Mouse (Mus musculus) megakaryocyte progenitor cell, adult 5-6 weeks (primary cell): ENCODE results near the gene Limd1. TPM values are rescaled to one million over a fixed set of nuclear protein-coding genes. Genes with fewer than 3 reads are reported as not detected.
A peak's percentile ranks its signal among the peaks of the same experiment; 100 is the strongest.

ENCODE experiments used
- ATAC-seq: replicated peaks from 2 replicates; pipeline ENCODE4 v1.8.0; 2016; ENCODE audit warnings: mild to moderate bottlenecking, moderate TSS enrichment, inconsistent platforms; ENCODE audit not compliant: poor library complexity
- total RNA-seq, 2 experiments: library from RNA; stranded (forward) in 1 of 2; stranded (reverse) in 1 of 2; fragments of 157-497, 149-512 nt in 1 of 2; fragments of 200-1000 nt in 1 of 2; gene quantifications; 2 replicates each; pipeline versions ENCODE4 v1.2.3 to v1.2.4; 2015 to 2017

Gene Limd1
- total RNA-seq (2015) (24.2 and 24.6 TPM in 2 replicates), total RNA-seq (2017) (19.0 and 20.4 TPM in 2 replicates)

GRCm38 (mm10) chr9:123478586-123479195 is at the start of gene Limd1:
Gene Limd1 (plus strand): TSS chr9:123478706.
- ATAC-seq = peak; percentile 45

GRCm38 (mm10) chr9:123429863-123430262 is 48.6 kb upstream of the Limd1 start:
- no peak for ATAC-seq

- ATAC-seq = 0 out of 2 replicates have a peak, but pooled peaks have one; percentile 23
These were observed 47.5 kb upstream of the Limd1 start for GRCm38 (mm10) chr9:123430973-123431372.

GRCm38 (mm10) chr9:123438223-123438622 is 40.3 kb upstream of the Limd1 start:
- ATAC-seq = no peak

GRCm38 (mm10) chr9:123440230-123441058 is 38.1 kb upstream of the Limd1 start:
- no peak for ATAC-seq

GRCm38 (mm10) chr9:123447101-123447500 is 31.4 kb upstream of the Limd1 start:
- ATAC-seq = peak; percentile 59; the same call in 1 of the 2 replicates

- no peak for ATAC-seq
These were observed 29.9 kb upstream of the Limd1 start for GRCm38 (mm10) chr9:123448594-123448993.

GRCm38 (mm10) chr9:123450174-123450573 is 28.3 kb upstream of the Limd1 start:
- peak; percentile 91 for ATAC-seq

GRCm38 (mm10) chr9:123451772-123452171 is 26.7 kb upstream of the Limd1 start:
- no peak for ATAC-seq

- ATAC-seq = no peak
These were observed 21.6 kb upstream of the Limd1 start for GRCm38 (mm10) chr9:123456634-123457602.

GRCm38 (mm10) chr9:123457603-123458002 is 20.9 kb upstream of the Limd1 start:
- ATAC-seq = no peak

- no peak for ATAC-seq
These were observed 11.3 kb upstream of the Limd1 start for GRCm38 (mm10) chr9:123467141-123467620.

GRCm38 (mm10) chr9:123468406-123469085 is 10.0 kb upstream of the Limd1 start:
- ATAC-seq = peak; percentile 84

GRCm38 (mm10) chr9:123469087-123469486 is 9.4 kb upstream of the Limd1 start:
- no peak for ATAC-seq

GRCm38 (mm10) chr9:123473377-123473776 is 5.1 kb upstream of the Limd1 start:
- ATAC-seq = no peak

- ATAC-seq = no peak
These were observed 2.9 kb upstream of the Limd1 start for GRCm38 (mm10) chr9:123475569-123475968.

GRCm38 (mm10) chr9:123478031-123478585 is 398 bp upstream of the Limd1 start:
- ATAC-seq = peak; percentile 59

- peak; percentile 5; the same call in 1 of the 2 replicates for ATAC-seq
These were observed 727 bp downstream of the Limd1 start for GRCm38 (mm10) chr9:123479196-123479669.

- ATAC-seq = no peak
These were observed 1.4 kb downstream of the Limd1 start for GRCm38 (mm10) chr9:123479876-123480252.
